Mouse (Mus musculus): Measurements from ENCODE around the gene Krt42. TPM values are rescaled to one million over a fixed set of nuclear protein-coding genes. Genes with fewer than 3 reads are reported as not detected.
"Not testable (repeated sequence)": the region's sequence is repeated elsewhere in the genome, so short reads cannot be mapped to it uniquely, and the experiment has no call there.

Krt42 gene
- polyA plus RNA-seq, 1 experiment = not detected

DNA sequence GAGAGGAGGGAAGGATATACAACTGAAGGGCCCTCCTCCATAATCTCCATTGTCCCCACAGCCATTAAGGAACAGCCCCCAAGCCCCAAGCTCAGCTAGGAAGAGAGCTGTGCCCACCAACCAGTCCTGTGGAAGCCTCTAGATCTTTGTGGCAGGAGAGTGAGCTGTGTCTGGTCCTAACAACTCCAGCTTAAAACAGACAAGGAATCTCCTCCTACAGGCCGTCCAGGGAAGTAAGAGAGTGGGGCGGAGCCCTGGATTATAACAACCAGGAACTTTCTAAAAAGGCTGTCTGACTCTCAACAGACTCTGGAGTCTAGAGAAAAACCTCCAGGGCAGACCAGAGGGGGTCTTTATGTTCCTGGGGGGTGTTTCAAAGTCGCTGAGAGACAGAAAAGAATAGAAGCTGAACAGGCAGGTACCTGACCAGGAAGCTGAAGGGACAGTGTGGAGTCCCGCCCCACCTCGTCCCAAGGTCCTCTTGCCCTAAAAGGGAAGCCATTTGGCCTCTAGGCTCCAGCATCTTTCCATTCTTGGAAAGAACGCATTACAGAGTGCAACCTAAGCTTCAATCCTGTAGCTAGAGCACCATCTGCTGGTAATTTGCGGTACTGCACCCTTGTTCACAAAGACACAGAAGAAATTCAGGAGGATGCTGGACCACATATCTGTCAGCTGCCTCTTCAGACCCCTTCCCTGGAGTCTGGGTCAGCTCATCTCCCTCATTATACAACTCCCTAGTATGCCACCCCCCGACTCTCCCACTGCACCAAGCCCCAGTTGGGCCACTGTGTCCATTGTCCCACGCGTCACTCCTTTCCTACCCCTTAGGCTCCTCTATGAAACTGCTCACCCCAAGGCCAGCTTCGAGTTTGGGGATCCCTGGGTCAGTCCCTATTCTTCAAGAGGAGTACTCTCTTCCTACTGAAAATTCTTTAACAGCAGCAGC, 12.2 kb upstream of the Krt42 start:
- 20% methylated on average over 11 of the region's 11 CpGs for WGBS
- DNase-seq (ENCODE audit: low read depth, low spot score) = no peak

DNA sequence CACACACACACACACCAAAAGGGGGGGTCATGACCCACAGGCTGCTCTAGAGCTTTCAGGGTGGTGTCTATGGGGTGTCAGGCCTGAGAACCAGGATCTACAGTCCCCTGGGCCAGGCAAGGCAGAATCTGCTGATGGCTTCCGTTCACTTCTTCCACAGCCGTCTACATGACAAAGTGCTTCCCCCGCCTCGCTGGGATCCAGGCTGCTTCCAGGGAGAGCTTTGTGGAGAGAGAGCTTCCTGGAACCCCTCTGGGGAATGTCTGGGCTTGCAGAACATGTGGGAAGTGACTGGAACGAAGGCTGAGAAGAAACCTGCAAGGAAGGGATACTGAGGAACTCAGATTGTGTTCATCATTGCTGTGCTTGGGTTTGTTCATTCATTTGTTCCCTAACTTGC, 9.1 kb upstream of the Krt42 start:
- DNase-seq (ENCODE audit: low read depth, low spot score) = no peak
- 69% methylated on average over 5 of the region's 5 CpGs for WGBS

DNA sequence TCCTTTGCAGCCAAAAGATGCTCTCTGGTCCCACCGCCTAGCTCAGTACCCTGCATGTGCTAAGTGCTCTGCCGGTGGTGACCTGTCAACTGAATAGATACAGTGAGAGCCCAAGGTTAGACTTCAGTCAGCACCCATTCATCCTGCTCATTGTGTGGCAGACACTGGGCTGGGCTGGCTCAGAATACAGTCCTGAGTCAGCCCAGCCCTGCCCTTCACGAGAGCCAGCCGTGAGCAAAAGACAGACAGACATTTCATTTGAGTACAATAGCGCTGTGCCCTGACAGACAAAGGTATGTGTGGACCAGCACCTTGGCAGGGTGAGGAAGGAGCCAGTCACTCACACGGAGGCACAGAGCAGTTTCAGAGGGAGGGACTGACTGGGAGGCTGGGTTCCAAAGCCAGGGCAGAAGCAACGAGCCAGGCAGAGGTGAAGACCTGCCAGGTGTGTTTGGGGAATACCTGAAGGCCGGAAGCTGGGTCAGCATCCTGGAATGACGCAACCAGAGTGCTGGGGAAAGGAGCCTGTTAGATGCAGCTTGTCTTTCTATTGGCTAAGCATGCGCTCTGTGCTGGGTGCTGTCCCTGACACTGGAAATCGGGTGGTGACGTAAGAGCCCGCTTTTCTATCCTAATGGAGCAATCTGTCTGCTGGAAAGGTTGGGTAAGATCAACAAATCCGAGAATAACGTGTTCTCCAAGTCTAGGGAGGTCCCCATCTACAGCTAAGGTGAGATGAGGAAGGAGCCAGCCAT, 8.2 kb upstream of the Krt42 start:
- 39% methylated on average over 15 of the region's 15 CpGs for WGBS
- no peak for DNase-seq (ENCODE audit: low read depth, low spot score)

DNA sequence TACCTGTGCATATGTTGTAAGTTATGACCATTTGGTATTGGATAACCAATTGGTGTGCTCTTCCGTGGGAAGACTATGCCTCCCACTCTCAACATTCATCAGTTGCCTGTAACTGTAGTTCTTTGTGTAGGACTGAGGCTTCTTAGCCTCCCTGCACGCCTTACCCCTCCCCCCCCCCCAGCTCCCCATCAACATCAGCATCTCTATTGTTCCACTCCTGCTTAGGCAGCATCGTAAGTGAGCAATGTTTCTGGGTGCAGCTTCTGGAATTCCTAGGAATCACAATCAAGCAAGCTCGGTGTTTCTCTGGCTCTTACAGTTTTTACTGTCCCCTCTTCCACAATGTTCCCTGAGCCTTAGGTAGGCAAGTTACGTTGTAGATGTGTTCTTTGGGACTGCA, 5.8 kb upstream of the Krt42 start:
- WGBS = 59% methylated on average over 5 of the region's 5 CpGs
- no peak for DNase-seq (ENCODE audit: low read depth, low spot score)

DNA sequence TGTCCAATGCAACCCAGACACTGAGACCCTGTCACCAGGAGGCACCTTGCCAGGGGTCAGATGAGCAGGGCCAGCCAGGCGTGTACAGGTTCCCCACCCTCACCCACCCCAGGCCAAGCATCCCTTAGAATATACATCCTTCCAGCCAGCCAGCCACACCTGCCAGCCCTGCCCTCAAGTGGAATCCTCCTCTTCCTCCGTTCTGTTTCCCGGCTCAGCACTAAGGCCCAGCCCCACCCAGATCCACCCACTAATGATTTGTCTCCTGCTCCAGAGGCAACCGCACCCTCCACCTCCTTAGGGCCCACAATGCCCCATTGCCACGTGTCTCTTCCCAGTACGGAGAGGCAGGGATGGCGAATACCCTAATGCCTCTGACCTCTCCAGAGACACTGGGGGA, 5.0 kb upstream of the Krt42 start:
- WGBS = 35% methylated on average over 7 of the region's 7 CpGs
- DNase-seq (ENCODE audit: low read depth, low spot score) = no peak

DNA sequence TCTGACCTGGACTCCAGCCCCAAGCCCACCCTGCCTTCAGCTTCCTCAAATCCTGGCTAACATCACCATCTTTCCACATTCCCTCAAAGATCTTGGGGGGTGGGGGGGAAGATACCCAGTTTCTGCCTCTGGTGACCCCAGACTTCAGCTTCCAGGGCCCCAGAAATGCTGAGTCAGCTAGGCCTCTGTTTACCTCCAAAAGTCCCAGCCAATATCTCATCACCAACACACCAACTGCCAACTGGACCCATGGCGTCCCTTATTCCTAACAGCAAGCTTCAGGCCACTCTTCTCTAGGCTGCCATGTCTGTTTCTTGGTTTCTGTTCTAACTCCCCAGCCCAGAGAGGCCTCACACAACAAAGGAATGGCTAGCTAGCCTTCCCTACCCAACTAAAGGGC, 2.2 kb upstream of the Krt42 start:
- DNase-seq (ENCODE audit: low read depth, low spot score) = no peak
- WGBS = 97% methylated on average over 1 of the region's 1 CpGs

DNA sequence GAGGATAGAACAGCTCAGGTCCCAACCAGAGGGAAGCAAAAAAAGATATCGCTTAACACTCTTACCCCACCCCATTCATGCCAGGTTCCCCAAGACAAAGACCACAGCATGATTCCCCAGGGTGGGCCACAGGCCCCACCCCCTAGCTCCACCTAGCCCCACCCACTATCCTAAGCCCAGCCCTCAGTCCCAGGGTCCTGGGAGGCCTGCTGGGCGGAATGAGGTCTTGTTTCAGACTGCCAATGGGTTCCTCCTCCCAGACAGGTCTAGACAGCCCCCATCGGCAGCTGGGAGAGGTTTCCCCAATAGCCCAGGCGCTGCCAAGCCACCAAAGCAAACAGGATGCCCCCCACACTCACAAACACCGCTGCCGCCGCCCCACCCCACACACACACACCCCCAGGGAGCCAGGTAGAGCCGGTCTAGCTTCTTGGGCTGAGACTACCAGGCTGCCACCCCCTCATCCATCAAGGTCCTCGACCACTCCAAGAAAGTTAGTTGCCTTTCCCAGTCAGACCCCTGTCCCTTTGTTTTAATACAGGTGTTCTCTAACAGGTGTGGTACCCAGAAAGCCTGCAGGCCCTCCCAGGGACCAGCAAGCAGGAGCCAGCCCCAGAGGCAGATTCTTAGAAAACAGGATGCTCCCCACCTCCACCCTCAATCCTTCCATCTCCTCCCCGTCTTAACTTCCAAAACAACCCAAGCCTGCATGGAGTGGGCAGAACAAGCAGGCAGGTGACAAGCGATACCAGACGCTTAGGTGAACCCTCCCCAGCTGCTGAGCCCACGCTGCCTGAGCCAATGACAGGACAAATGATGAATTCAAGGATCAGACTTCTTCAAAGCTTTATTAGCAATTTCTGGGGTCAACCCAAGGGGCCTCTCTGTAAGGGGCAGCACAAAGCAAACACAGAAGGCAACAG, 7.4 kb downstream of the Krt42 start:
- no peak for DNase-seq (ENCODE audit: low read depth, low spot score)
- WGBS = 35% methylated on average over 13 of the region's 13 CpGs

DNA sequence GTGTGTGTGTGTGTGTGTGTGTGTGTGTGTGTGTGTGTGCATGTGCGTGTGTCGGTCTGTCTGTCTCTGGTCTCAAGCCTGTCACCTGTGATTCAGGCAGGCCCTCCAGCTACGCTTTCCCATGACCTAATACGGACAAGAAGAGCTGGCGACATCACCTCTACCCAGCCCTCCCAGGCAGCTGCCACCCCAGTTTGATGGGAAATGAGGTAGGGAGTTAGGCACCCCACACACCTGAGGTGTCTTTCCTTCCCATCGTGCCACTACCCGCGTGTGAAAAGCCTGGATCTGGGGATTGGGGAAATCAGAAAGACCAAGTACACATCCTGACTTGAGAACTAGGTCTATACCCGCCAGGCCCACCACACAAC, 8.5 kb downstream of the Krt42 start:
- no peak for DNase-seq (ENCODE audit: low read depth, low spot score)
- WGBS = 75% methylated on average over 9 of the region's 9 CpGs

DNA sequence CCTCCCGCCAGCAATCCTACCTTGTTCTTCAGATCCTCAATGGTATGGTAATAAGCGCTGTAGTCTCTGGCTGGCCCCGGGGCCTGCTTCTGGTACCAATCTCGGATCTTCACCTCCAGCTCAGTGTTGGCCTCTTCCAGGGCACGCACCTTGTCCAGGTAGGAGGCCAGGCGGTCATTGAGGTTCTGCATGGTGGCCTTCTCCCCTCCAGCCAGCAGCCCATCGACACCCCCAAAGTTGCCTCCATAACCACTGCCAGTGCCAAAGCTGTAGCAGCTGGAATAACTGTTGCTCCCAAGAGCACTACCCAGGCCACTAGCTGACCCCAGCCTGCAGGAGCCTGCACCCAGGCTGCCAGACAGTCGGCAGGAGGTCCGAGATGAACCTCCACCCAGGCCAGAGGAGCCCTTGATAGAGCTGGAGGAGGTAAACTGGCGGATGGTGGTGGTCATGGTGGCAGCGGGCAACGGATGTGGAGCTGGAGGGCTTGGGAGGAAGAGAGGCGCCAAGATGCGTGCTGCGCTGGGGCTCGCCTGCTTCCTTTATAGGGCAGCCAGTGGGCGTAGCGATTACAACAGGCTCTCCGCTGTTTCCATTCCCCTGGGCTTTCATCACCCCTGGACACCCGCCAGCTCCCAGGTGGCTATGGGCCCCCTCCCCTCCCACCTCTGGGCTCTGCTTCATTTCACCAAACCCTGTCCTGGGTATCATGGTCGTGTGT, 9.0 kb downstream of the Krt42 start, which contains the start of gene Krt17:
Gene Krt17, minus strand, starts transcription at position 516 of the 721 bp plus-strand sequence.
- no peak for DNase-seq (ENCODE audit: low read depth, low spot score)
- 74% methylated on average over 21 of the region's 21 CpGs for WGBS

DNA sequence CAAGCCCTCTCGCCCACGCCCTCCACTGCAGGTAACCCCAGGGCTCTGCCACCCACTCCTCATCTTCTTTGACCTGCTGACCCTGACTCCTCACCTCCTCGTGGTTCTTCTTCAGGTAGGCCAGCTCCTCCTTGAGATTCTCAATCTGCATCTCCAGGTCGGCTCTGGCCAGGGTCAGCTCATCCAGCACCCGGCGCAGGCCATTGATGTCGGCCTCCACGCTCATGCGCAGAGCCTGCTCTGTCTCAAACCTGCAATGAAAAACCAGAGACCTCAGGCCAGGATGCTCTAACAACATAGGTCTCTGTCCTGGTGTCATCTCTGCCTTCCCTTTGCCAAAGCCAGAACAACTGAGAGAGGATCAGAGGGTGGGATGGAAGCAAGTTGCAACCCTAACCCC, 10.6 kb downstream of the Krt42 start:
- WGBS = 92% methylated on average over 9 of the region's 9 CpGs
- DNase-seq (ENCODE audit: low read depth, low spot score) = no peak

DNA sequence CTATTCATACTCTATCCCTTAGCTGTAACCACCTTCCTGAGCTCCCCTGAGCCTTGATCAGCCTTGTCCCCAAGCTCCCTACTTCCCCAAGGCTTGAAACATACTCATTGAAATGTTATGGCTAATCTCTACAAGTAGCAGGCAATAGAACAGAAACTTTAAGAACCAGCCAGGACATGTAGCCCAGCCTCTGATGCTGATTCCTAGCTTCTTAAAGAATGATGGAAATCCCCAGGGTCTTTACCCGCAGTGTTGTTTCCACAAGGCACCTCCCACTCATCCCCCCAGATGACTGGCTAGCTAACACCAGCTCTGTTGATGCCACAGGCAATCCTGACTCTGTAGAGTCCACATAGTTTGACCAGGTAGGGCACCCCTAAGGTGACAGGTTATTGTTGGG, 11.7 kb downstream of the Krt42 start:
- no peak for DNase-seq (ENCODE audit: low read depth, low spot score)
- 82% methylated on average over 1 of the region's 1 CpGs for WGBS

DNA sequence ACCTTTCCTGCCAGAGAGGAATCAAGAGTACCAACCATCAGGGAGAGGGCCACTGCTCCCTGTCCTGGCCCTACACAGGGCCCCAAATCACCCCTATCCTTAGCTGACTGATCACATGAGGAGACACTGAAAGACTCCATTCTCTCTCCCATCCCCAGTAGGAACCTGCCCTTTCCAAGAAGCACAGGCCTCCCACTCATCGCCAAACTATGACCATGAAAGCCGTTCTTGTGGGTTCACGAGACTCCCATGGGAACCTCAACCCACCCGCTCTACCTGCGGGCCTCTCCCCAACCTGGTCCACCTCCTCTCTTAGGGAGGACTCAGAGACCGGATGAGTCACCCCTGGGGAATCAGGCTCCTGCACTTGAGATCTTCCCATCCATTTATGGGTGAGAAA, 14.2 kb downstream of the Krt42 start:
- WGBS = 86% methylated on average over 6 of the region's 6 CpGs
- no peak for DNase-seq (ENCODE audit: low read depth, low spot score)

DNA sequence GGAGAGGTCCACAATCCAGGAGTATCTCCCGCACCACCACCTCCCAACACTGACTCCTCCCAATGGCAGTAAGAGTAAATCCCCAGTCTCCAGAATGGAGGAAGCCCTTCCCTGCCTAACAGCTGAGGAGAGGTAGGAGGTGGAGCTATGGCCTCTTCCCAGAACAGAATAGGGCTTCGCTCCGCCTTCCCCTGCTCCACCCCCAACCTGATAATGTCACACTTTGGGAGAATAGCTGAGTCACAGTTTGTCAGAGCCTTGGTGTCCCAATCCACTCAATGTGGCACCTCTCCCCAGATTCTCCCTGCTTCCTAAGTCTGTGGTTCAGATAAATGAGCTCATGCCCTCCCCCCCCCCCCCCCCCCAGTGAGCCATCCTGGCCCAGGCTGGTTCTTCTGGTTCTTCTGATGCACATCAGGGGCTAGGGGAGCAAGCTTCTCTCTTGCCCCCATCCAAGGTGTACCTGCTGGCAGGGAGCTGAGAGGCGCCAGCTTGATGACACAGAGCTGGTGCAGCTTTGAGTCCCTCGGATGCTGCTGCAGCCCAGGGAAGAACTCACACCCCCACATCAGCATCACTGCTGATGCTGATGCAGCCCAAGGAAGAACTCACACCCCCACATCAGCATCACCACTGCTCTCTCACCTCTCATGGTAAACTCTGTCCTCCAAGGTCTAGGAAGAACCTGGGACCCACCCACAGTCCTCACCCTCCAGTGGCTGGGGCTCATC, 15.1 kb downstream of the Krt42 start:
- 64% methylated on average over 5 of the region's 5 CpGs for WGBS
- DNase-seq (ENCODE audit: low read depth, low spot score) = no peak

DNA sequence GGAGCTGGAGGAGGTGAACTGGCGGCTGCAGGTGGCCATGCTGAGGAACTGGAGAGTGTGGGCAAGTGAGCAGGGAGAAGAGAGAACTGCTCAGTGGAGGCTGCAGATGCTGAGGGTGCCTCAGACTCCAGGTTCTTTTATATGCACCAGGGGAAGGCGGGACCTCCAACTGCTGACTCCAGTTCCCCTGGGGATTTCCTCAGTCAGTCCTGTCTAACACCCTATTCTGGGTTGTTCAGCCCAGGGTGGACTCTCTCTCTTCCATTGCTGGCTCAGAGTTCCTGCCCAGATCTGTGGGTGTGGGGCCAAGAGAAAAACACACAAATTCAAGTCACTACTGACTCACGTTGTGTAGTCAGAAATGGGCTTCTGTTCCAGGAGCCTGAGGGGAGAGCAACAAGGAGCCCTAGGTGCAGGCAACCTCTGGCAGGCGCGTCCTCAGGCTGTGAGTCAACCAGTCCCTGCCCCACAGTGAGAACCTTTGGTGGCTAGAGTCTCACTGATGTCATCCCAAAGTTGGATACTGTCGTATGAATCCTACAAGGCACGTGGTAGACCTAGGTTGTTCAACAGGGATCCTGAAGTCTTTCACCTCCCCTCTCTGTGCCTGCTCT, 20.7 kb downstream of the Krt42 start, which contains the start of gene Krt16:
Gene Krt16, minus strand, starts transcription at position 51 of the 614 bp plus-strand sequence.
- no peak for DNase-seq (ENCODE audit: low read depth, low spot score)
- WGBS = 75% methylated on average over 7 of the region's 7 CpGs

DNA sequence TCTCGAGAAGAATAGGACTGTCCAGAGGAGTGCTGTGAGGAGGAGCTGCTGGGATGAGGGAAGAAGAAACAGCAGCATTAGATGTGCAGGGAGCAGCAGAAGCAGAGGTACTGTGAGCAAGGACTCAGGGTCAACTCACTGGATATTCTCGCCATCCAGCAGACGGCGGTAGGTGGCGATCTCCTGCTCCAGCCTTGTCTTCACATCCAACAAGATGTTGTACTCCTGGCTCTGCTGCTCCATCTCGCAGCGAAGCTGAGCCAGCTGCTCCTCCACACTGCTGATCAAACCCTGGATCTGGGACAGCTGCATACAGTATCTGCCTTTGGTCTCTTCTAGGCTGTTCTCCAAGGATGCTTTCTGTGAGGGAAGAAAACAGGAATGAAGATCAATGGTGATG, 23.2 kb downstream of the Krt42 start:
- not testable (repeated sequence) for DNase-seq (ENCODE audit: low read depth, low spot score)
- 67% methylated on average over 7 of the region's 7 CpGs for WGBS

DNA sequence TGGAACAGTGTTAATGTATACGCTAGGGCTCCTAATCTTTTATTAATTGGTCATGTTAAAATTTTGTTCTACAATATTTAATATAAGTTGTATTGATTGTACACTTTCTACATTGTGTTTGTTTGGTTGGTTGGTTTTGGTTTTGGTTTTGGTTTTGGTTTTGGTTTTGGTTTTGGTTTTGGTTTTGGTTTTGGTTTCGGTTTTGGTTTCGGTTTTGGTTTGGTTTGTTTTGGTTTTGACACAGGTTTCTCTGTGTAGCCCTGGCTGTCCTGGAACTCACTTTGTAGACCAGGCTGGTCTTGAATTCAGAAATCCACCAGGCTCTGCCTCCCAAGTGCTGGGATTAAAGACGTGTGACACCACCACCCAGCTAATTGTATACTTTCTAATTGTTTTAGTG, 29.4 kb downstream of the Krt42 start:
- WGBS = 92% methylated on average over 4 of the region's 4 CpGs
- DNase-seq (ENCODE audit: low read depth, low spot score) = not testable (repeated sequence)

DNA sequence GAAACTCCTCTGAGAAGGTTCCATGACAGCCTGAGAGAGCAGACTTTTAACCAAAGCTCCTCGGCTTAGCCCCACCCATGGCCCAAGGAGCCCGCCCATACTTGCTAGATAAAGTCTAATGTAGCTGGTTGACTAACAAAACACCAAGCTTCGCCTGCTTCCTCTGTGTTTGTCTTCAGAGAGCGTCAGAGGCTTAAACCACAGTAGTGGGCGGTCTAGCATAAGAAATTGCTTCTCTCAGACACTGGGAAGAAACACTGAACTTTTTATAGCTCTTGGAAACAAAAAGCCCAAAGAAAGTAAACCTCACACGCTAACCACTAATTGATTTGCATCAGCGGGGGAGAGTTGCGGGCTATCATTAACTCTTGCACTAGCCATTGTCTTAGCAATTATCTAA, 47.9 kb downstream of the Krt42 start:
- no peak for DNase-seq (ENCODE audit: low read depth, low spot score)
- 33% methylated on average over 8 of the region's 8 CpGs for WGBS

DNA sequence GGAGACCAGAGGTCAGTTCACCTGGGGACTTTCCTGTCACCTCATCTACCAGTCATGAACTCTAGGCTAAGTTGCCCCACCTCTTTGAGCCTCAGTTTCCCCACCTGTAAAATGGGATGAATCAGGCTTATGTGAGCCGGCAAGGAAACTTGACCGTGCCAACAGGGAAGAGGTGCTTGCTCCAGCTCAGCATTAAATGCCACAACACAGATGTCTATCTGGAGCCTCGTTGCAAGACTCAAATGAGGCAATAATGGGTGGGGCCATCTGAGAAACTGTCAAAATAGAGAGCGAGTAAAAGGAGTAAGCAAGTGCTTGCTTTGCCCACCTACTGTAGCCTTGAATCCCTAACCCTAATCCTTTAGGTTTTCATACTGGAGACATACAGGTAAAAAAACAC, 50.4 kb downstream of the Krt42 start:
- no peak for DNase-seq (ENCODE audit: low read depth, low spot score)
- 69% methylated on average over 4 of the region's 4 CpGs for WGBS

Measured in large intestine, adult 2 months (tissue).